Mouse (Mus musculus) spleen, adult 18-20 months (tissue): ENCODE results near the gene Stoml1.

ENCODE experiments used
- DNase-seq, 2 experiments: peaks; one replicate each; pipeline ENCODE4 v3.0.0; 2022; ENCODE audit warnings: mixed read lengths in 2 of 2

Stoml1 gene

DNA sequence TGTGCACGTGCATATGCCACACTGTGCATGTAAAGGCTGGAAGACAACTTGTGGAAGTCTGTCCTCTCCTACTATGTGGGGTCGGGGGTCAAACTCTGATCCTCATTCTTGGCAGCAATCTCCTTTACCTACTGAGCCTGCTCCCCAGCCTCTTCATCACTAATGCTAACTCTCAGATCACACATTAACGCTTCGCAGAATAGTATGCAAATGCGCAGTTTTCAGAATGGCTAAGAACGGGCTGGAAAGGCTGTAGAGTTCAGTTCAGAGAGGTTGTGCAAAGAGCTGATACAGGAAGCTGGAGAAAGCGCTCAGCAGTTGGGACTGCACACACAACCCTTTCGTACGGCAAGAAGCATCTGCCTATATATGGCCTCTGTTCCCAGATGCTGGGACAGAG is 19.9 kb downstream of the Stoml1 start:
- no peak for DNase-seq

DNA sequence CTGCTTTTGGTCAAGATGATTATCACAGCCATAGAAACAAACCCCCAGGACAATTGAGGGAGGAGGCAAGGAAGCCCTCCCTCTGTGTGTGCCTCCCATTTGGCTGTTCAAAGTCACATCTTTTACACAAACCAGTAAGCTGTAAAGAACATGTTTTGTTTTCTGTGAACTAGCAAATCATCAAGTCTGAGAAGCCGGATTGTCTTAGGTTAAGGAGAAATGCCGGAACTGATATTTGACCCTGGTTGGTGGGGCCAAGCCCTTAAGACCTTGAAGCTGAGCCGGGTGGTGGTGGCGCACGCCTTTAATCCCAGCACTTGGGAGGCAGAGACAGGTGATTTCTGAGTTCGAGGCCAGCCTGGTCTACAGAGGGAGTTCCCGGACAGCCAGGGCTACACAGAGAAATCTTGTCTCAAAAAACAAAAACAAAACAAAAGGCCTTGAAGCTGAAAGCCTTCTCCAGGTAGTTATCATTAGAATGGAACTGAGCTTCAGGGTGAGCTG is 21.2 kb downstream of the Stoml1 start:
- DNase-seq, result no peak

GRCm38 (mm10) chr9:58274626-58275025 is 21.7 kb downstream of the Stoml1 start:
- no peak for DNase-seq

DNA sequence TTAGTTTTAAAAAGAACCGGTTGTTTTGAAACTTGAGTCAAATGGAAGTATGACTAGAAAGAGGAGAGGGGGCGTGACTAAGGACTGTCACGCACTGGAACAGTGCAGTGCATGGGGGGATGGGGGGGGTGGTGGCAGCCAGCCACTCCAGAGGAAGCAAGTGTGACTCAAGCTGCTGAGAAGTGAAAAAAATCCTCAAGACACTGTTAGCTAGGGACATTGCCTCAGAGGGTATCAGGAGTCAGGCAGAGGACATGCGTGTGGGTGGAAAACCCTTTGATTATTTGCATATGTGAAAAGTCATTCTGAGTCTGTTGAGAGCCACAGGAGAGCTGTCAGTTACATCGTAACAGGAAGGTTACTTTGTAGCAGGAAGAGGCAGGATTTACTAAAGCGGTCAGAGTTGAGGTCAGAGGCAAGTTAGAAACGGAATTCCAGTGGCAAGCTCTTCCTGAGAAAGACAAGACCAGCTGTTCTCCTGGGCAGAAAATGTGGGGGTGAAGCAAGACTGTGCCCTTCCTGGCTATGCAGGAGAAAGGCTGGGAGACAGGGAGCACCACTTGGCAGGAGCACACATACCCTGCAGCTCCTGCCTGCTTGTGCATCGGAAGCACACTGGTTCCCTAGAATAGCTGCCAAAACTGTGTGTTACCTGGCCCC is 22.3 kb downstream of the Stoml1 start:
- DNase-seq, result peak in 1 of 2 experiments; percentile 26

DNA sequence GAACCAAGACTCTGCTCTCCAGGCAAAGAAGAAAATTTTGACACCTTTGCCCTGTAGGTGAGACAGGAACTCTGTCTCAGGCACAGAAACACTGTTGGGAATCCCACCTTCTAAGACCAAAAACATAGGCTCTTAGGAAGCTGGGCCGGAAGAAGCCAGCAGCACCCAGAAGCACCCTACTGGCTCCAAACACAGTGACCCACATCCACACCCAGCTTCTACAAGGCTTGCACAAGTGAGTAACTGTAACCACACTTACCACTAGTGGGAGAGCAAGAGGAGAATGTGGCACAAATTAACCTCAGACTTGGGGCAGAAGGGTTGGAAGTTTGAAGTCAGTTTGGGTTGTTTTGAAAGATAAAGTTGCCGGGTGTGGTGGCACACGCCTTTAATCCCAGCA is 22.8 kb downstream of the Stoml1 start:
- DNase-seq, result peak in 1 of 2 experiments; percentile 18

GRCm38 (mm10) chr9:58276346-58276745 is 23.4 kb downstream of the Stoml1 start:
- DNase-seq, result no peak

DNA sequence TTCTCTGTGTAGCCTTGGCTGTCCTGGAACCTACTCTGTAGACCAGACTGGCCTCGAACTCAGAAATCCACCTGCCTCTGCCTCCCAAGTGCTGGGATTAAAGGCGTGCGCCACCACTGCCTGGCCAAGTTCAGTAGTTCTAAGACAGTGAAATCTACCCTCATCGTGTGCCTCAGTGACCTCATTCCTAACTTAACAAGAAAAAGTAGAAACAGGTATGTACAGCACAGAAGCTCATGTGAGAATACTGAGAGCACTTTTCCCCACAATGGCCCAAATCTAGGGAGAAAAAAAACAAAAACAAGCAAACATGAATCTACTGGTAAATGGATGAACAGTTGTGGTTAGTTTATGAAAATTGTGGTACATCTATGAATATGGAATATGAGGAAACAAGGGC is 25.3 kb downstream of the Stoml1 start:
- no peak for DNase-seq

GRCm38 (mm10) chr9:58278821-58279723 is 26.1 kb downstream of the Stoml1 start:
- no peak for DNase-seq

DNA sequence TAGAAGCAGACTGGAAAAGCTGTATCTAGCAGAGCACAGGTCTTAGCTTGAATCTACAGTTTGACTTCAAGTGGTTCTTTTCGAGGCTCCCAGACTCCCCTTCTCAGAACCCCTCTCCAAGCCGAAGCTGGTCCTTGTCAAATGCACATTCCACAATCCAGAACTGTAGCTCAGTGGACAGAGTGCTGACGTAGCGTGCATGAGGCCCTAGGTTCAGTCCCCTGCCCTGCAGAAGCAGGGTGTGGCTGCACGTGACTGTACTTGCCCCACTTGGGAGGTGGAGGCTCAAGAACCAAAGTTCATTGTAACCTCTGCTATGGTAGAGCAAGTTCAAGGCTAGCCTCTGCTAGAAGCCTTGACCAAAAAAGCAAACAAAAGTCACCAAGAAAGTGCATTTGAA is 26.8 kb downstream of the Stoml1 start:
- DNase-seq, result no peak

- peak in 1 of 2 experiments; percentile 50 for DNase-seq
These were observed 27.5 kb downstream of the Stoml1 start for GRCm38 (mm10) chr9:58280259-58281109.

DNA sequence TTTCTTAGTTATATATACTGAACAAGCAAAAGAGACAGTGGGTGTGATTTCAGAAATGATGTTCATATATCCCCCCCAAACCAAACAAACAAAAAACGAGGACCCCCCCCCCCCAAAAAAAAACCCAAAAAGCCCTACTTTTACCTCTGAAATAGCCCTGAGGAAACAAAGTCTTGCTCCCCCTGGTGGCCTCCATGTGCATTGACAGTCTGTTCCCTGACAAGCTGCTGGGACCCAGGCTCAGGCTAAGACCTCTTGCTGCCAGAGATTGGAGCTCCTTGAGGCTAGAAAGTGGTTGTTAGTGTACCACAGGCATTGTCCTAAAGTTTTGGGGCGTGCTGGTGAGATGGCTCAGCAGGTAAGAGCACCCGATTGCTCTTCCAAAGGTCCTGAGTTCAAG is 28.6 kb downstream of the Stoml1 start:
- DNase-seq, result peak in 1 of 2 experiments; percentile 59

GRCm38 (mm10) chr9:58283431-58283830 is 30.5 kb downstream of the Stoml1 start:
- DNase-seq, result no peak

GRCm38 (mm10) chr9:58289090-58289489 is 36.1 kb downstream of the Stoml1 start:
- DNase-seq, result no peak

GRCm38 (mm10) chr9:58289901-58290300 is 36.9 kb downstream of the Stoml1 start:
- no peak for DNase-seq

- no peak for DNase-seq
These were observed 41.6 kb downstream of the Stoml1 start for GRCm38 (mm10) chr9:58294527-58294926.

DNA sequence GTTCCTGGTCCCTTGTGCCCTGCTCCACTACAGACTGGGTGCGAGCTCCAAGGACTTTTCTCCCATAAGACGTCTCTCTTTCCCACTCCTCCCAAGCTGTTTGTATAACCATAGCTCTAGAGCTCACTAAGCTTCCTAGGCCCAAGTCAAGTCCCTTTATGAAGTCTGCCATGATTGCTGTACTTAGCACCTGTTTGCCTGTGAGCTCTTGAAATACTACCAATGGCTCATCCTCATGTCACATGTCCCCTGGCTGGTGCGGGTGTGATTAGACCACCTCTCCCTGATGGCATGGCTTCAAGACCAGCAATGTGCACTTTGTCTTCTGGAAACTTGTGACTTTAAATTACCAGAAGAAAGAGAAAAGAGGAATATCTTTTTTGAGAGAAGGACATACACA is 42.4 kb downstream of the Stoml1 start:
- DNase-seq, result no peak

DNA sequence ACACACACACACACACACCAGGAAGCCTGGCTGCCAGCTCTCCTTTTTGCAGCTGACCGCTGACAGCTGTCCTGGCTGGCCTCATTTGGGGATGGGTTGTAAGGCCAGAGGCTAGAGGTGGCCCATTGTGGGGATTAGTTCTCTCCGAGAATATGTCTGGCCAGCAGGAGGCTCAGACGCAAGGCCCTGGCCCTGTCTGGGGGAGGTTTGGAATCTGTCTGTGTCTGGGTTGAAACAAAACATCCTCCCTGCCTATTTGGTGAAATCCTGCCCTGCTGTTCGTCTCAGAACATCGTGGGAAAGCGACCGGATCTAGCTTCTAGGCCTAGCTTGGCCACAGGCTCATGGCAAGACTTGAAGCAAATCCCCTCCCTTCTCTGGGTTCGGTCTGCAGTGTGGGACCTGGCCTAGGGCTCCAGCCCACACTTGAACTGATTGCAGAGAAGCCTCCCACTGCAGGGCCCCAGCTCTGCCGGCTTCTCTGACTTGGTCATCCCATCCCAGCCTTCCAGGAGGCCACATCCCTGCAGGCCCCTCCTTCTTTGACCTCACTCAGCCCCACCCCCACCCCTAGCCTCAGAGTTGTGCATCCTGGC is 42.9 kb downstream of the Stoml1 start:
- no peak for DNase-seq

- no peak for DNase-seq
These were observed 44.1 kb downstream of the Stoml1 start for GRCm38 (mm10) chr9:58297065-58297464.

DNA sequence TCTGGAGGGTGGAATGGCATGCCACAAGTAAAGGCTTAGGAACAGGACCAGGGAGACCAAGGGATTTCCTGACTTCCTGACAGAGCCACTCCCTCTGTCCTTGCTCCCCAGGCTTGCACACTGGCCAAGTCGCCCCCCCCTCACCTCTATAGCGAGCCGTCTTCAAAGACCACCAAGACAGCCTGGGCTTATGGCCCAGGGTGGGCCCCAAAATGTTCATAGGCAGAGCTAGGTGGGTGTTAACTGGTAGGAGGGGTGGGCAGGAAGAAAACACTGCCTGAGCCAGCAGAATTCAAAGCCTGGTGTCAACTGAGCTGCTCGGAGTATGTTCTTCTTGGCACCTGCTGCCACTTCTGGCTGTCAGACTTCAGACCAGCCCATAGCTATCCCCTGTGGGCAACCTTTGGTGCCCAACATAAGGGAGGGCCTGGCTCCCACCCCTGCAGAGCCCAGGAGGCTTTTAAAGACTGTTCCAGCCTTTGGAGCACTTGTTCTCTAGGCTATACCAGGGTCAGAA is 45.1 kb downstream of the Stoml1 start:
- no peak for DNase-seq

DNA sequence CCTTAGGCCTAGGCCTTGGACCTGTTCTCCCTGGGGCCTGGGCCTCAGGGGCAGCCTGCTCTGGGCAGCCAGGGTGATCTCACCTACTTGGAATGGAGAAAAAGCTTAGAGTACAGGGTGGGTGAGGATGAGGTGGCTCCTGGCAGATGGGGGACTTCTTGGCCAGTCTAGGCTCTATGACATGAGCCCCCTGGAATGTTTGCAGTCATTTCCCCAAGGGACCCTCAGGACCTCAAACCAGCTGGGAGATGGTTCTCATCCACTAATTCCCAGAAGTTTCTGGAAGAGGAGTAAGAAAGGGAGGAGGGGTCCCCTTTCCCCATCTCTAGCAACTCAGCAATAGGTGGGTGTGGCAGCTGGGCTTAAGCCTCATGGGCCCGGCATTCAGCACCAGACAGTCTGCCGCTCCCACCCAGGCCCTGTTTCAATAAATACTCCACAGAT is 46.4 kb downstream of the Stoml1 start:
- DNase-seq, result no peak

DNA sequence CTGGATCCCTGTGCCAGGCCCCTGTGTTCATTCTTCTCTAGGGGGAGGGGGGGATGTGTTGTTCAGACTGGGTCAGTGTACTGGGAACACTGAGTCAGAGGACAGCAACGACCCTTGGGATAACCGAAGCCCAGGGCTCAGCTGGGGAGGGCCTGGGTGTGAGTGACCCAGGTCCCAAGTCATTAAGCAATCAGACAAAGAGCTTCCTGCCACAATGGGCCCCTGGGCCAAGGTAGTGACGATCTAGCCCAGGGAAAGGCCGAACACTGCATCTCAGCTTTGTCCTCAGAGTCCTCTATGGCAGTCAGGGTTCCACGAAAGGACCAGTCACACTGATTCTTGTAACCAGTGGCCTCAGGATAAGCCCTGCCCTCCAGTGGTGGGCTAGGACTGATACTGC is 50.2 kb downstream of the Stoml1 start:
- DNase-seq, result no peak

DNA sequence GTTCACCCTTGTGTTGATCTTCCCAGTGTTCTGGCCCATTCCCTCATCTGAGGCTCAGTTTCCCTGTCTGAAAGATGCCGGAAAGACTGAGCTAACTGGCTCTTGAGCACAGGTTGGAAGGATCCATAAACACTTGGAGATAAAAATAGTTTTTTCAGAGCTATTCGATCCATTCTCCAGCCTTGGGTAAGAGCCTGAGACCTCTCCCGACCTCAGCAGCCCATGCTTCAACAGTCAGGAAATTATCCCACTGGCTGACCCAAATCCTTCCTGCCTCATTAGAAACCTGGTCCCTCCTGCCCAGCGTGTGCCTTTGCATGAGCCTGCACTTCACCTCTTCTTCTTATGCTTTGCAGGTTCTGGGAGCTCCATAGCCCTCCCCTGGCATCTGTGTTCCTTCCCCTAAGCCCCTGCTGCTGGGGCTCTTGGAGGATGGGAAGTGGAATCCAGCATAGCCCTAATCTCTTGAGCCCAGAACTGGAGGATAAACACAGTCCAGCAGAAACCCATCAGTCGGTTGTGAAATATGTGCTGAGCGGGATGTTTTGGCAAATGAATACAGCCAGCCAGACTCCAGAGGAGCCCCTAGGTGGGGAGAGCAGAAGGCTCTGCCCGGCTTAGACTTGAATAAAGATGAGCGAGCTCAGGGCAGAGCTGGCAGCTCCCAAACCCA is 50.8 kb downstream of the Stoml1 start:
- no peak for DNase-seq
